Mouse (Mus musculus): ENCODE measurements around the gene Abca8b. TPM values are rescaled to one million over a fixed set of nuclear protein-coding genes. Genes with fewer than 3 reads are reported as not detected.

The Abca8b gene
- polyA plus RNA-seq, 1 experiment, result 2.1 TPM

GRCm38 (mm10) chr11:109907508-109907907 is 88.1 kb downstream of the Abca8b start:
- Histone ChIP-seq H3K27me3 (ENCODE audit: control insufficient read depth, insufficient read depth, insufficient read length) (no peaks in the 10 kb centered on the region), H3K4me3 (no peak overlapping the region), H3K36me3 (ENCODE audit: control insufficient read depth, insufficient read depth) (no peaks in the 10 kb centered on the region), H3K4me2 (ENCODE audit: low read depth) (no peak overlapping the region), H3ac (ENCODE audit: control insufficient read depth, insufficient read length) (no peak overlapping the region), H3K79me2 (ENCODE audit: control insufficient read depth, insufficient read depth) (no peaks in the 10 kb centered on the region)
- TF ChIP-seq USF1 (IDR thresholded peaks at IDR 0.05; ENCODE audit: low read depth), result no peak
- TF ChIP-seq MYOG (IDR thresholded peaks at IDR 0.05; ENCODE audit: control insufficient read depth in 1 of 3, insufficient read depth in 1 of 3, insufficient read length in 2 of 3, low read depth in 2 of 3), result peak in 2 of 3 experiments; percentile 1 to 72
- TF ChIP-seq SRF (IDR thresholded peaks at IDR 0.05; ENCODE audit: control insufficient read depth, insufficient read length, low read depth), result no peak
- TF ChIP-seq TCF3 (IDR thresholded peaks at IDR 0.05; ENCODE audit: insufficient read length, low read depth), result peak; percentile 37
- TF ChIP-seq MYOD1 (IDR thresholded peaks at IDR 0.05; ENCODE audit: control insufficient read depth in 1 of 3, insufficient read length in 2 of 3, low read depth in 2 of 3), result peak in 1 of 3 experiments; percentile 62

DNA sequence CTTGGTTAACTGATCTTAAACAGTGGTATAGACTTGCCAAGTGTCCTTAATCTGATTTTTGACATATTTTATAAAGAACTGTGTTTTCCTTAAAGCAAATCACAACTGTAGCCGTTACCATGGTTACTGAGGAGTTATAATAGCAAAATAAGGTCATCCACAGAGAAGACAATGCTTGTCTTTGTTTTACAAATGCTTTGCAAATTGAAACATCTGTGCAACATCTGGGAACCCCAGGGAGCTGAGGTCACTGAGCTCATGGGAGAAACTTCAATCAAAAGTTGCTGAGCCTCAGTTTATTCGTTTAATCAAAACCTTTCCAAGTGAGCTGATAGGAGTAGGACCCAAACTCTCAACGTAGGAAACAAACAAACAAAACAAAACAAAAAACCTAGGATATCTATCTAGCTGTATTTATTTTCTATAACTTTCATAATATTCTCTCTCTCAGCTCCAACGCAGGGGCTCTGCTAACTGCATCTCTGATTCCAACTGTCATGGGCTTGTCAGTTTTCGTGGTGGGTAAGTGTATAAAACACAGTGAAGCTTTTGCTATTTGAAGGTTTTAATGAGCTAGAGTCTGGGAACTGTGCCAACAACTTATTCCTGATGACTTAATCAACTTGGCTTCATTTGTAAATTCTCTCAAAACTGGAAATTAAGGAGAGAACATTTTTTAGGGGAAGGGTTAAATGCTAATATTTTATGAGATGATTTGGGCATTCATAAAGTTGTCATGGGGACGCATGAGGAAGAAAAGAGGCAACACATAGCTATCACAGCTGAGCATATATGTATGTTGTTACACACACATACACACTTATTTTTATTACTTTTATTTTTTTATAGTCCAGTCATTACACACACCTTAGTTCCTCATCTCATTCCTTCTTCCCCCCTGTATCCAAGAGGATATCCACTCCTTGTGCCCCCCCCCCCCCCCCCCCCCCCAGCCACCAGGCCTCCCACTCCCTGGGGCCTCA is 92.7 kb downstream of the Abca8b start:
- no peak overlapping the region for H3K4me3 ChIP-seq
- no peaks in the 10 kb centered on the region for H3K27me3 ChIP-seq (ENCODE audit: control insufficient read depth, insufficient read depth, insufficient read length)
- H3K4me2 ChIP-seq (ENCODE audit: low read depth), result peak overlapping the region; percentile 14
- TF ChIP-seq TCF12 (IDR thresholded peaks at IDR 0.05; ENCODE audit: insufficient read depth, poor library complexity, severe bottlenecking), result peak; percentile 35
- peak; percentile 46; the same call in 1 of the 2 replicates for TF ChIP-seq CEBPB (IDR thresholded peaks at IDR 0.05; ENCODE audit: insufficient read depth, poor library complexity, severe bottlenecking)
- TF ChIP-seq USF1 (IDR thresholded peaks at IDR 0.05; ENCODE audit: low read depth), result no peak
- TF ChIP-seq SRF (IDR thresholded peaks at IDR 0.05; ENCODE audit: control insufficient read depth, insufficient read length, low read depth), result no peak
- no peak for TF ChIP-seq MYOG (IDR thresholded peaks at IDR 0.05; ENCODE audit: control insufficient read depth in 1 of 3, insufficient read depth in 1 of 3, insufficient read length in 2 of 3, low read depth in 2 of 3)
- TF ChIP-seq POLR2A (IDR thresholded peaks at IDR 0.05; ENCODE audit: insufficient read length, low read depth), result no peak
- TF ChIP-seq REST (IDR thresholded peaks at IDR 0.05; ENCODE audit: insufficient read depth, insufficient read length), result no peak
- H3K36me3 ChIP-seq (ENCODE audit: control insufficient read depth, insufficient read depth), result no peaks in the 10 kb centered on the region
- H3K79me2 ChIP-seq (ENCODE audit: control insufficient read depth, insufficient read depth), result no peaks in the 10 kb centered on the region
- no peak overlapping the region for H3ac ChIP-seq (ENCODE audit: control insufficient read depth, insufficient read length)

- Histone ChIP-seq H3K4me3 (no peak overlapping the region), H3K27me3 (ENCODE audit: control insufficient read depth, insufficient read depth, insufficient read length) (no peaks in the 10 kb centered on the region)
Measured at GRCm38 (mm10) chr11:109900491-109901241, 95.0 kb downstream of the Abca8b start.

DNA sequence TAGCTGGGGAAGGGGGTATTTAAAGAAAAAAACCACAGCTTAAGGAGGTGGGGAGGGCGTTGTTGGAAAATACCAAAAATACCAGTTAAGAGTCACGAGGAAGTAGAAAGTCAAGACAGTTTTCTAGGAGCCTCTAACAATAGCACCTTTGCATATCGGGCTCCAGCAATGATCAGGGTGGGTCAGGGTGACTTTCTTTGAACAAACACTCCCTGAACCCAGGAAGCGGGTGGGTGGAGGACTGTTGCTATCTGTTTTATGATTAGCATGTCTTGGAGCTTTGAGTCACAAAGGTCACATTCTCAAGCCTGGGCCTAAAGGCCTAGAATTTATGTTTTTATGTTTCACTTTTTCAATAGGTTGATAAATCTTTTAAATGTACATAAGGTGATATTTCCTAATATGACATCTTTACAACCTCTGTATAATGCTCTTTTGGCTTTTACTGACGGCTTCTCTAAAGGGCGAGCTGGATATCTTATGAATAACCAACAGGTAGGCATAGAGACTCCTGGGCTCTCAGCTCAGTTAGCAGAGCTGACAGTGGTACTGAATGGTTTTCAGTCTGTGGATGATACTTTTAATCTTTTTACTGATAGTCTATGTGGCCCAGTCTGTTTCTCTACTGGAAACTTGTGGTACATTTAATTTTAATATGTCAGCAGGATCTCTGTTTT is 96.7 kb downstream of the Abca8b start:
- Histone ChIP-seq H3K79me2 (ENCODE audit: control insufficient read depth, insufficient read depth) (no peaks in the 10 kb centered on the region), H3K4me2 (ENCODE audit: low read depth) (no peak overlapping the region)
- TF ChIP-seq SRF (IDR thresholded peaks at IDR 0.05; ENCODE audit: control insufficient read depth, insufficient read length, low read depth) (no peak), TCF3 (IDR thresholded peaks at IDR 0.05; ENCODE audit: insufficient read length, low read depth) (no peak), POLR2A (IDR thresholded peaks at IDR 0.05; ENCODE audit: insufficient read length, low read depth) (no peak)

More at GRCm38 (mm10) chr11:109900491-109901241, 95.0 kb downstream of the Abca8b start:
- Histone ChIP-seq H3ac (ENCODE audit: control insufficient read depth, insufficient read length) (no peak overlapping the region), H3K4me2 (ENCODE audit: low read depth) (no peak overlapping the region), H3K36me3 (ENCODE audit: control insufficient read depth, insufficient read depth) (no peaks in the 10 kb centered on the region), H3K79me2 (ENCODE audit: control insufficient read depth, insufficient read depth) (no peaks in the 10 kb centered on the region)
- TF ChIP-seq USF1 (IDR thresholded peaks at IDR 0.05; ENCODE audit: low read depth) (no peak), TCF12 (IDR thresholded peaks at IDR 0.05; ENCODE audit: insufficient read depth, poor library complexity, severe bottlenecking) (no peak), POLR2AphosphoS2 (IDR thresholded peaks at IDR 0.05; ENCODE audit: insufficient read length, low read depth) (no peak), CEBPB (IDR thresholded peaks at IDR 0.05; ENCODE audit: insufficient read depth, poor library complexity, severe bottlenecking) (no peak), POLR2A (IDR thresholded peaks at IDR 0.05; ENCODE audit: insufficient read length, low read depth) (no peak)

DNA sequence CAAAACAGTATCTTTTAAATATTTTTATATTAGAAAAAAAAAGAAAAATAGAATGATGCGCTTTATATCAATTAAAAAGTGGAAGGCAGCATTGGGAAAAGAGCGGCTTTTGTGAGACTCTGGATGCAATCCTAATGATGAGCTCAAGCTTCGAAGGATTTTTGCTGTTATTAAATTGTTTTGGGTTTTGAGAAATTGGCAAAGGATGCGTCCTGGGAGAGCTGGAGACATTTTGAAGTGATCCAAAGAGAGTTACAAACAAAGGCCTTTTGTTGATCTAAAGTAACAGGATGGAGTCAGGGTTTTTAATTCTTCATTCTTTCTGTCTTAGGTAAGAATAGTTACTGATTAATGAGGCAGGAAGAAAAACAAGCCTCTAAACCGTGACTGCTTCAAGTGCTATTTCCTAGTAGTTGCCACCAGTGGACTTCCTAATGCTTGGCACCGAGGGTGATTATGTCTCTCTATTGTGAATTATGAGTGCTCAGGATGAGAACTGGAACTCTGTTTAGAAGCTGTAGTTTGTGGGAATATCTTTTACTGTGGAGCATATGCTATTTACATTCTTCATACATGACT is 99.6 kb downstream of the Abca8b start:
- H3K4me2 ChIP-seq (ENCODE audit: low read depth), result no peak overlapping the region
- no peaks in the 10 kb centered on the region for H3K27me3 ChIP-seq (ENCODE audit: control insufficient read depth, insufficient read depth, insufficient read length)
- no peak for TF ChIP-seq MYOD1 (IDR thresholded peaks at IDR 0.05; ENCODE audit: control insufficient read depth in 1 of 3, insufficient read length in 2 of 3, low read depth in 2 of 3)
- TF ChIP-seq MYOG (IDR thresholded peaks at IDR 0.05; ENCODE audit: control insufficient read depth in 1 of 3, insufficient read depth in 1 of 3, insufficient read length in 2 of 3, low read depth in 2 of 3), result no peak
- no peak for TF ChIP-seq MAX (IDR thresholded peaks at IDR 0.05; ENCODE audit: low read depth)
- no peak for TF ChIP-seq TCF12 (IDR thresholded peaks at IDR 0.05; ENCODE audit: insufficient read depth, poor library complexity, severe bottlenecking)
- TF ChIP-seq POLR2A (IDR thresholded peaks at IDR 0.05; ENCODE audit: insufficient read length, low read depth), result no peak
- no peak for TF ChIP-seq E2F4 (IDR thresholded peaks at IDR 0.05; ENCODE audit: insufficient read depth)
- TF ChIP-seq REST (IDR thresholded peaks at IDR 0.05; ENCODE audit: insufficient read depth, insufficient read length), result no peak
- TF ChIP-seq CEBPB (IDR thresholded peaks at IDR 0.05; ENCODE audit: insufficient read depth, poor library complexity, severe bottlenecking), result no peak
- H3ac ChIP-seq (ENCODE audit: control insufficient read depth, insufficient read length), result no peak overlapping the region
- no peak overlapping the region for H3K4me3 ChIP-seq
- H3K36me3 ChIP-seq (ENCODE audit: control insufficient read depth, insufficient read depth), result no peaks in the 10 kb centered on the region
- H3K79me2 ChIP-seq (ENCODE audit: control insufficient read depth, insufficient read depth), result no peaks in the 10 kb centered on the region

More for the DNA sequence above, 96.7 kb downstream of the Abca8b start:
- Histone ChIP-seq H3K4me3 (no peak overlapping the region), H3K27me3 (ENCODE audit: control insufficient read depth, insufficient read depth, insufficient read length) (no peaks in the 10 kb centered on the region), H3K36me3 (ENCODE audit: control insufficient read depth, insufficient read depth) (no peaks in the 10 kb centered on the region), H3ac (ENCODE audit: control insufficient read depth, insufficient read length) (no peak overlapping the region)

Data from myocyte (in vitro differentiated cells).